Mouse (Mus musculus): Measurements from ENCODE around the gene Rnf150.

Gene Rnf150

GRCm38 (mm10) chr8:82889062-82889720 is 26.0 kb downstream of the Rnf150 start:
- no peak for DNase-seq (ENCODE audit: low spot score)

- DNase-seq (ENCODE audit: low spot score): no peak
These were observed 31.9 kb downstream of the Rnf150 start for GRCm38 (mm10) chr8:82895091-82895490.

DNA sequence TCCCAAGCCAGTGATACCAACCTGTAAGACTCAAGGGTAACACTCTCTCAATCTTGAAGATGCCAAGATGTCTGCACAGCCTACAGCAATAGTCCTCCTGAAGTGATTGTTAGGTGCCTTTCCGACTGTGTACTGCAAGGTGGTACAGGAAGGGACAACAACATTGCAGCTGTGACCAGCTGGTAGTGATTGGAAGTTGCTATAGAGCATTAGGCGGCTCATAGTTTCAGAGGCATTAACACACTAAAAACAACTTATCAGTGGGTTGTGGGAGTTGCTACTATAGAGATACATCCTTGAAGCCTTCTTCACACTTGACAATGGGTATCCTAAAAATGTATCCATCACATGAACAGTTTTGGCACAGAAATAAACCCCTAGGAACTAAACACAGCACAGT is 33.6 kb downstream of the Rnf150 start:
- no peak for DNase-seq (ENCODE audit: low spot score)

DNA sequence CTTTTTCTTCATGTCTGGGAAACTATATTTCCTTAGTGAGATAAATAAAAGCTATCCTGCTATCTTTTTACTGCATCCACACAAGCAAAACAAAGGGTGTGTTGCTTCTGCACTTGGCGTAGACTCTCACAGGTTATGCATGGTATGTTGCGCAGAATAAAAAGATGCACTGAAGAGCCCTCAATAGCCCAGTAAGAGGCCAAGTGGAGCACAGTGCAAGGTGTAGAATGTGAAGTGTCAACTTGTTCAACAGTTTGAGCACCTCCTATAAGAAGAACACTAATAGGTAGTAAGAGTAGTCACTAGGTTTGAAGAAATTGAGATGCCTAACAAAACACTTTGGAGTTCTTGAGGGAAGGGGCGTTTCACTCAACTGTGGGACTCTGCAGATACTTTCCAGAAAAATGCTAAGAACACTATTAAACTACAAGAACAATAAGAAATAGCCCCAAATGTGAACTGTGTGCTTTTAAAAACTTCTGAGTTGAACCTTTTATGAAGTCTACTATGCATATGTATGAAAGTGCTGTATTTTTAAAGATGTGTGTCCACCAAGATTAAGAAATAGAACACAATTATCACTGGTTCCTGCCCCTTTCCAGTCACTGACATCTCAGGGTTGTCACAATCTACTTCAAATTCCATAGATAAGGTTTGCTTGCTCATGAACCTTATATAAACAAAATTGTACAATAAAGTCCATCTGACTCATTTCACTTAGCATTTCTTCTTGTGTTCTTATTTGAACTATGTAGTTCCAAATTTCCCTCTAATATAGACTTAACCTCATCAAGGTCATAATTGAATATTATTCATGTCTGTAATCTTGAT is 34.7 kb downstream of the Rnf150 start:
- DNase-seq (ENCODE audit: low spot score): no peak

DNA sequence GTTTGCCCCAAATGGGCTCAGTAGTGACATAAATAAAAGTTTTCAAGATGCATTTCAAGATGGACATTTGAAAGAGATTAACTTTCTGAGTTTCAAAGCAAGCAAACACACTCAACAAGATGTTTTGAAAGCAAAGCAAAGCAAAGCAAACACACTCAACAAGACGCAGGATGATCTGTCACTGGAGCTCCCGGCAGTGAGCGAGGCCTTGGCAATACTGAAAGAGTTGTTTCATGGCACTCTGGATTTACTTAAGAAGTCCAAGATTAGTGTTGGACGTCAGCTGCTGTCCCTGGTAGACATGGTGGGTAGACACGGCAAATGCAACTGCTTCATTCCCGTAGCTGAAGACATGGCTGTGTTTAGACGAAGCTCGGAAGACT is 35.3 kb downstream of the Rnf150 start:
- no peak for DNase-seq (ENCODE audit: low spot score)

GRCm38 (mm10) chr8:82900958-82901357 is 37.8 kb downstream of the Rnf150 start:
- DNase-seq (ENCODE audit: low spot score): no peak

DNA sequence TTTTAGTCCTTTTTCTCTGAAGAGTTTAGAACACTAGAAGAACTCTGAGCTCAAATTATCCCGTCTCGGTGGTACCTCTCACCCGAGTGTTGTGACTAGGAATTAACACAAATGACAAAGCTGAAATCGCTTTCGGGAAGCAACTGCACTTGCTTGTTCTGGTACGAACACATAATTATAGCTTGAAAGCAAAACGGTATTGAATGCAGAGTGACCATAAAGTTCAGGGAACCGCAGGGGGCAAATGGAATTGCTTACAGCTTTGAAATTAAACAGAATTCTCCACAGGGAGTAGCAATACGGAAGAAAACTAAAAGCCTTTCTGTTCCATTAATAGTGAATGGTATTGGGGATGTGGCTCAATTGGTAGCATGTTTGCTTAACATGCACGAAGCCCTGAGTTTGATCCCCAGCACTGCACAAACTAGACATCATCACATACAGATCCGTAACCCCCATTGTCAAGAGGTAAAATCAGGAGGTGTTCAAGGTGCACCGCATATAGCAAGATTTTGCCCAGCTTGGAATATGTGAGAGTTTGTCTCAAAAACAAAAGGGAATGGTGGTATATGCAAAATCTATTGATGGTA is 38.5 kb downstream of the Rnf150 start:
- no peak for DNase-seq (ENCODE audit: low spot score)

DNA sequence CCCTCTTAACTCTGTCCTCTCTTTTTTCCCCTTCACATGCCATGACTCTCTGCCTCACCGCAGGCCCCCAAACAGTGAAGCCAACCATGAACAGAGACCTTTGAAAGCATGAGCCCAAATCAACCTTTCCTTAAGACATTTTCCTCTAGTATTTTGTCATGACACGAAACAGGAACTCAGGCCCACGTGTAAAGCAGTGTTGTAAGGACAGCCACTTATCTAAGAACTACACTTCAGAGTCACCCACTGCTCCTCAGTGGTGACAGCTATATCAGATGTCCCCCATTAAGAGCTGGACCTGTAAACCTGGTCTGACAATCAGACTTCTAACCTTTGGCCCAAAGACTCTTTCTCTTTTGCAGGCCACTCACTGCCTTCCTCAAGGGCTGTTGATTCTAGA is 40.3 kb downstream of the Rnf150 start:
- no peak for DNase-seq (ENCODE audit: low spot score)

DNA sequence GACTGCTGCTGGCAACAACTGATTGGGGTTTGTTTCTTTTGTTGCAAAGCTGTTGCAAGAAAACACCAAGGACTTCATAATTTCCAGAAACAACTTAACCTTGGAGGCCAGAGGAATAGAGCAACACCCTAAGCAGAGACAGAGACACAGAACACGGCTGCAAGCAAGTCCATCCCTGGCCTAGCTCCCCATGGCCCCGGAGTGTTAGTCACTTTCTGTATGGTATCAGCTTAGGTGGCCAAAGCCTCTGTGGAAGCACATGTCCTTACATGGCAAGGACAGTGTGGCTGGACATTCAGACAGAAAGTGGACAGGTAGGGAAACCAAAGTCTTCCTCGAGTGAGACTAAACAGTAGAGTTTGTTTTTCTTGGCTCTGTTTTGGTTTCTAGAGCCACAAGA is 44.1 kb downstream of the Rnf150 start:
- DNase-seq (ENCODE audit: low spot score): no peak

DNA sequence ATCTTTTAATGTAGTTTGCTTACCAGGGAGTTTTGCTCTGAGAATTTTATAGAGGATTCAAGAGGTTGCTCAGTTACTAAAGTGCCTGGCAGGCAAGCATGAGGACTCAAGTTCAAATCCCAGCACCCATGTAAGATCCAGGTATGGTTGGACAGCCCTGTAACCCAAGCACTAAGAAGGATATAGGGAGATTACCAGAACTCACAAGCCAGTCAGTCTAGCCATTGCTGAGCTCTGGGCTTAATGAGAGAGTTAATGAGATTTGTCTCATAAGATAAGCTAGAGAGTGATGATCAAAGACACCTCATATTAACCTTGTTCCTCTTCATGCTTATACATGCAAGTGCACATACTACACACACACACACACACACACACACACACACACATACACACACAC is 48.3 kb downstream of the Rnf150 start:
- no peak for DNase-seq (ENCODE audit: low spot score)

DNA sequence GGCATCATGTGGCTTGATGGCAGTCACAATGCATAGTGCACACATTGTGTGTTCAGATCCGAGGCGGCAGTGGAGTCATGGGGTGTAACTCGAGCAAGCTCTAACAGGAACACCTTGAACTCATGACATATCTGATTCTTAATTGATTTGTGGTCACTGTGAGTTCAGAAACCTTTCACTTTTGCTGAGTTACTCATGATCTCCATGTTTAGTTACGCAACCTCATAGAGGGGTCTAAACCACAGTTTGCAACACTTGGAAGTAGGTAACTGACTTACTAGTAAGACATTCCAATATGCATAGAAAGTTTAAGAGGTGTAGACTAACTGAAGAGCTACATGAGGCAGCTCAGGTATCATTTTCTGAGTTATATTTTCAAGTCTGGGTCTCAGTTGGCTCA is 49.1 kb downstream of the Rnf150 start:
- DNase-seq (ENCODE audit: low spot score): no peak

GRCm38 (mm10) chr8:82914543-82914942 is 51.4 kb downstream of the Rnf150 start:
- DNase-seq (ENCODE audit: low spot score): no peak

DNA sequence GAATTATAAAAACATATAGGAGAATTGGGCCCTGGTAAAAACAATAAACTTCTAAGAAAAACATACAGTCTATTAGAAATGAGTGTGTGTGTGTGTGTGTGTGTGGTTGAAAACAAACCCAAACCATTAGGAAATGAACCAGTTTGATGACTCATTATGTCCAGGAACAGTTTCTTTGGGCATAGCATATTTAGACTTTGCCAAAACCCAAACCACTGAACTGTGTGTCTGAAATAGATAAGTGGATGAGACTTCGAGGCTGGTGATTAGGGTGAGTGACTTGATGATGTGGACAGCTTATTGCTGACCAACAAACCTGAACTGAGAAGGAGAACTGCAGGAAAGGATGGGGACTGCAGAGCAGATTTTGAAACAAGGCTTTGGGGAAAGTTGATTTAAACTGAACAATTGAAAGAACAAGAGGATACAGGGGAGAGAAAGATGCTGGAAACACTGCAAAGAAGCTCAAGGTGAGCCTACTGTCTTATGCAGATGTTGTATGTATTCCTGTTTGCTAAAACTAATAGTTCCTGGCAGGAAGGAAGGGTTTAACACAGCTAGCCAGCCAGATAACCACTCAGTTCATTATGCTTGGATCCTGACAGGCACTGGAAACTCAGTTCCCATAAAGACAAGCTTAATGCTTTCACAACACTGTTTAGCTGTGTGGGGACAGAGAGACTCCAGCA is 53.8 kb downstream of the Rnf150 start:
- no peak for DNase-seq (ENCODE audit: low spot score)

- DNase-seq (ENCODE audit: low spot score): no peak
These were observed 54.6 kb downstream of the Rnf150 start for GRCm38 (mm10) chr8:82917540-82918316.

- no peak for DNase-seq (ENCODE audit: low spot score)
These were observed 56.5 kb downstream of the Rnf150 start for GRCm38 (mm10) chr8:82919676-82920075.

DNA sequence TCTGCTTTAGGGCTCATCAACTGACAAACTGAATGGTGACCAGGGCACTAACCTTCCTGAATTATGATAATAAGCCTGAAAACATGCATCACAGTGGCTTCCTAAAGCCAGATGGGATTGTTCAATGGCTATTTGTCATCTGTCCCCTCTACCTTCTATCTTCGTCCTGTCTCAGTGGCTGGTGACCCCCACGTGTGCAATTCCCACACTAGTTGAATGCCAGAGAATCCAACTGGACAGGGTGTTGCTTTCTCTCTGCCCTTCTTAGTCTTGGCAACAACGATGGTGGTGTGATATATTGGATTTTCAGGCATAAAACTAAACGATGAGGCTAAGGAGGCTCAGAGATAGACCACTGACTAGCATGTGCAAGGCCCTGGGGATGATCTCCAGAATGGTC is 57.0 kb downstream of the Rnf150 start:
- no peak for DNase-seq (ENCODE audit: low spot score)

DNA sequence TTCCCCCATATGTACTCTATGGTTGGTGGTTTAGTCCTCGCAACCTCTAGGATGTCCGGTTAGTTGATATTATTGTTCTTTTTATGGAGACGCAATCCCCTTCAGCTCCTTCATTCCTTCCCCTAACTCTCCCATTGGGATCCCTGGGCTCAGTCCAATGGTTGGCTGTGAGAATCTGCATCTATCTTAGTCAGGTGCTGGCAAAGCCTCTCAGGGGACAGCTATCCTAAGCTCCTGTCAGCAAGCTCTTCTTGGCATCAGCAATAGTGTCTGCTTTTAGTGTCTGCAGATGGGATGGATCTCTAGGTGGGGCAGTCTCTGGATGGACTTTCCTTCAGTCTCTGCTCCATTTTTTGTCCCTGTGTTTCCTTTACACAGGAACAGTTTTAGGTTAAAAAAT is 62.1 kb downstream of the Rnf150 start:
- no peak for DNase-seq (ENCODE audit: low spot score)

GRCm38 (mm10) chr8:82926518-82926917 is 63.4 kb downstream of the Rnf150 start:
- no peak for DNase-seq (ENCODE audit: low spot score)

DNA sequence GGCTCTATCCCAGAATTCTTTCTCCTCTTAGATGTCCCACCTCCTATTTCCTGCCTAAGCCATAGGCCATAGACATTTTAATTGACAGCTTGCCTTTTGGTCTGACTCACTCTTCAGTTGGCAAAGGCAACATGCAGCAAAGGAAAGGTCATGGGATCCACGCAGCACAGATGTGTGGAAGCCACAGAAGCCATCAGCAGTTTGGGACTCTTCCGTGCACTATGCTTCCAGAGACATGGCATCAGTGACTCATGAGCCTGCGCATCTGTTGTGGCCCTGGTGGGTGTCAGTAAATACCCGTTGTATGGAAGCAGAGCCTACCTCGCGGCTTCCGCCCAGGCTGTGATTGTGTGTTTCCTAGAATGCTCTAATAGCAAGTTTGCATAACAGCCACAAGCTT is 68.4 kb downstream of the Rnf150 start:
- DNase-seq (ENCODE audit: low spot score): no peak

- DNase-seq (ENCODE audit: low spot score): no peak
These were observed 73.0 kb downstream of the Rnf150 start for GRCm38 (mm10) chr8:82936162-82936561.

DNA sequence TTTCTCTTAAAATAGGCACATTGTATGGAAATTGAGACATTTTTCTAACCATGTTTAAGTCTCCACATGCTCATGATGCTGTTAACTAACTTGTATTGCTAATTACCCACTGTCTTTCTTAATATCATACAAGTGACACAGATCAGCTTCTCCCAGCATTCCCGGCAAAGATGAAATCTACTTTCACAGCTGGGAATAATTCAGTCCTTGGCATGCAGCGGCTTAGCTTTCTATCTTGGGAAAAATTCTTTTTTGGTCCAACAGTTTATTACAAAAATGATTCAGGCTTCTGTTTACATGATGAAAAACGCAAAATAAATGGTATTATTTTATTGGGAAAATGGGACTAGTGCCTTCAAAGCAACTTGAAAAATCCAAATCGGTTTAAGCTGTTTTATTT is 73.7 kb downstream of the Rnf150 start:
- no peak for DNase-seq (ENCODE audit: low spot score)

DNA sequence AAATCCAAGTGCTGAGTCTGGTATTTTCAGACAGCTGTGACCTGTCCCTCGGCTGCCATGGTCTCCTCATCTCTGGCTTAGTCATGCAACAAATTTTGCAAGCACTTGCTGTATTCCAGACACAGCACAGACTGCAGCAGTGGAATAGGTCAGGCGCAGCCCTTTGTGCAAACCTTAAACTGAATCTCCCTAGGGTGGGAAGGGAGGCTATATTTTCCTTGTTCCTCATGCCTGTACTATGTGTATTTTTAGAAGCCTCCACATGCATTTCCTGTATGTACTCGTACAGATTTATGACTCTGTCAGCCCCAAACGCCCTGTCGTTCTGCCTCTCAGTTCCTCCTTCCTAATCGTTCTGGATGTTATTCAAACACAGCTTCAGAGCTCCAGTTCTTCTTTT is 76.8 kb downstream of the Rnf150 start:
- no peak for DNase-seq (ENCODE audit: low spot score)

All from c-Kit-positive CD71-positive TER-119-positive erythroid progenitor cells, embryonic 14.5 days (primary cell).